Mouse (Mus musculus) liver, postnatal 0 days (tissue): ENCODE data around the gene 1190007I07Rik. TPM values are rescaled to one million over a fixed set of nuclear protein-coding genes. Genes with fewer than 3 reads are reported as not detected.

Experiments used
- ATAC-seq: fragments of 200-750 bp; cut with Nextera tagmentation; 2 replicates; pipeline ENCODE4 v1.8.0; 2017; ENCODE audit warnings: mild to moderate bottlenecking, moderate library complexity
- DNase-seq: peaks from one replicate; pipeline ENCODE4 v3.0.0-alpha.2; 2016
- H3K27ac ChIP-seq: fragments of 300-500 bp; sonication (generic); 2 replicates; pipeline ENCODE4 v1.5.1; 2014; ENCODE audit warnings: antibody characterized with exemption, moderate library complexity, mild to moderate bottlenecking, low read depth
- H3K27me3 ChIP-seq: fragments of 300-500 bp; sonication (generic); 2 replicates; pipeline ENCODE4 v1.6.1; 2014; ENCODE audit warnings: low read length, control low read depth, mixed read lengths; ENCODE audit not compliant: insufficient read depth
- H3K36me3 ChIP-seq: fragments of 300-500 bp; sonication (generic); replicated peaks from 2 replicates; pipeline ENCODE4 v1.6.1; 2014; ENCODE audit warnings: mild to moderate bottlenecking, control low read depth, low read length, moderate library complexity, mixed read lengths; ENCODE audit not compliant: insufficient read depth
- H3K4me1 ChIP-seq: fragments of 300-500 bp; sonication (generic); 2 replicates; pipeline ENCODE4 v1.6.1; 2014; ENCODE audit warnings: antibody characterized with exemption, mild to moderate bottlenecking, control low read depth; ENCODE audit not compliant: insufficient read depth
- H3K4me2 ChIP-seq: fragments of 300-500 bp; sonication (generic); 2 replicates; pipeline ENCODE4 v1.6.1; 2014; ENCODE audit warnings: low read depth, mild to moderate bottlenecking, low read length, moderate library complexity, mixed read lengths
- H3K4me3 ChIP-seq: fragments of 300-500 bp; sonication (generic); 2 replicates; pipeline ENCODE4 v1.5.1; 2014; ENCODE audit warnings: low read depth, low read length
- H3K9ac ChIP-seq: fragments of 300-500 bp; sonication (generic); replicated peaks from 2 replicates; pipeline ENCODE4 v1.6.1; 2014; ENCODE audit warnings: mild to moderate bottlenecking, moderate library complexity
- H3K9me3 ChIP-seq: fragments of 300-500 bp; sonication (generic); 2 replicates; pipeline ENCODE4 v1.6.1; 2016; ENCODE audit warnings: mild to moderate bottlenecking, control low read depth, low read length, mixed read lengths
- CTCF ChIP-seq: sonication (generic); IDR thresholded peaks from 2 replicates; pipeline ENCODE4 v1.5.1; 2016; ENCODE audit warnings: antibody characterized with exemption, low read depth
- EP300 ChIP-seq: IDR thresholded peaks from 2 replicates; pipeline ENCODE4 v1.6.1; 2016; ENCODE audit warnings: antibody characterized with exemption, low read depth, mild to moderate bottlenecking
- WGBS: fragments of 180-500 bp; shearing (Covaris S2); extraction: QIAGEN DNeasy Blood & Tissue Kit; methylation state at CpG from one replicate; pipeline ENCODE4 v1.1.7; 2014; ENCODE audit not compliant: insufficient replicate concordance; 5-methylcytosine and 5-hydroxymethylcytosine counted together
- polyA plus RNA-seq: library from polyadenylated mRNA; unstranded; fragments of >200 nt; fragmentation: Nextera tagmentation; extraction: Ambion mirVana; gene quantifications from 2 replicates; pipeline ENCODE4 v1.2.1, GENCODE M21; 2015

1190007I07Rik gene
- polyA plus RNA-seq, 1 experiment from 2014 or later = 31.4 TPM

- no peak overlapping the region for H3K4me3 ChIP-seq
- H3K27ac ChIP-seq = no peak overlapping the region
Observed at GRCm38 (mm10) chr10:82662267-82662990, 39.4 kb upstream of the 1190007I07Rik start.

GRCm38 (mm10) chr10:82661820-82662219, 38.8 kb upstream of the 1190007I07Rik start:
- no peak for DNase-seq
- no peak for ATAC-seq

More at GRCm38 (mm10) chr10:82662267-82662990, 39.4 kb upstream of the 1190007I07Rik start:
- H3K9ac ChIP-seq = no peak overlapping the region
- no peak overlapping the region for H3K4me2 ChIP-seq
- H3K27me3 ChIP-seq = no peaks in the 10 kb centered on the region
- no peak for TF ChIP-seq EP300
- no peak for ATAC-seq
- no peaks in the 10 kb centered on the region for H3K9me3 ChIP-seq
- 62% methylated on average over 14 of the region's 14 CpGs for WGBS
- no peaks in the 10 kb centered on the region for H3K36me3 ChIP-seq
- 0 out of 2 replicates have a peak, but pooled peaks cover 4% of the 10 kb centered on the region for H3K4me1 ChIP-seq
- no peak for DNase-seq

GRCm38 (mm10) chr10:82654581-82654980, 31.6 kb upstream of the 1190007I07Rik start:
- TF ChIP-seq CTCF = no peak
- no peak for TF ChIP-seq EP300
- no peak overlapping the region for H3K4me2 ChIP-seq
- H3K27ac ChIP-seq = no peak overlapping the region
- no peaks in the 10 kb centered on the region for H3K9me3 ChIP-seq
- H3K4me3 ChIP-seq = no peak overlapping the region
- 78% methylated on average over 3 of the region's 3 CpGs for WGBS
- no peaks in the 10 kb centered on the region for H3K4me1 ChIP-seq
- DNase-seq (no peak), ATAC-seq (no peak)
- H3K27me3 ChIP-seq = no peaks in the 10 kb centered on the region
- no peak overlapping the region for H3K9ac ChIP-seq
- peaks cover 12% of the 10 kb centered on the region; the same call in 1 of the 2 replicates for H3K36me3 ChIP-seq

More at GRCm38 (mm10) chr10:82661820-82662219, 38.8 kb upstream of the 1190007I07Rik start:
- no peaks in the 10 kb centered on the region for H3K36me3 ChIP-seq
- H3K9ac ChIP-seq = no peak overlapping the region
- H3K4me1 ChIP-seq = 0 out of 2 replicates have a peak, but pooled peaks cover 3% of the 10 kb centered on the region
- no peak overlapping the region for H3K4me3 ChIP-seq
- no peak overlapping the region for H3K27ac ChIP-seq
- WGBS = 75% methylated on average over 8 of the region's 8 CpGs
- no peak overlapping the region for H3K4me2 ChIP-seq
- TF ChIP-seq EP300 (no peak), CTCF (no peak)
- no peaks in the 10 kb centered on the region for H3K9me3 ChIP-seq
- H3K27me3 ChIP-seq = no peaks in the 10 kb centered on the region

GRCm38 (mm10) chr10:82652625-82653024, 29.6 kb upstream of the 1190007I07Rik start:
- ATAC-seq (no peak), DNase-seq (no peak)
- no peak overlapping the region for H3K4me2 ChIP-seq
- no peak overlapping the region for H3K4me3 ChIP-seq
- H3K4me1 ChIP-seq = no peaks in the 10 kb centered on the region
- no peaks in the 10 kb centered on the region for H3K27me3 ChIP-seq
- no peak overlapping the region for H3K9ac ChIP-seq
- no peaks in the 10 kb centered on the region for H3K9me3 ChIP-seq
- WGBS = 56% methylated on average over 5 of the region's 5 CpGs
- TF ChIP-seq EP300 (no peak), CTCF (no peak)
- H3K36me3 ChIP-seq = peaks cover 12% of the 10 kb centered on the region; the same call in 1 of the 2 replicates
- no peak overlapping the region for H3K27ac ChIP-seq

- no peaks in the 10 kb centered on the region for H3K4me1 ChIP-seq
- no peaks in the 10 kb centered on the region for H3K9me3 ChIP-seq
- no peak for DNase-seq
- peaks cover 25% of the 10 kb centered on the region for H3K36me3 ChIP-seq
- no peak for TF ChIP-seq CTCF
- no peak for TF ChIP-seq EP300
- 75% methylated on average over 5 of the region's 5 CpGs for WGBS
- ATAC-seq = no peak
- H3K4me2 ChIP-seq = no peak overlapping the region
- no peak overlapping the region for H3K27ac ChIP-seq
- no peaks in the 10 kb centered on the region for H3K27me3 ChIP-seq
- no peak overlapping the region for H3K4me3 ChIP-seq
- H3K9ac ChIP-seq = no peak overlapping the region
Observed at GRCm38 (mm10) chr10:82651221-82651620, 28.2 kb upstream of the 1190007I07Rik start.

- DNase-seq = no peak
- 0 out of 2 replicates have a peak overlapping the region, but pooled peaks have one; percentile 22 for H3K4me2 ChIP-seq
- no peak for TF ChIP-seq CTCF
- TF ChIP-seq EP300 = no peak
- no peaks in the 10 kb centered on the region for H3K27me3 ChIP-seq
- no peak overlapping the region for H3K4me3 ChIP-seq
- peaks cover 46% of the 10 kb centered on the region for H3K36me3 ChIP-seq
- no peaks in the 10 kb centered on the region for H3K9me3 ChIP-seq
- peak; percentile 43; the same call in 1 of the 2 replicates for ATAC-seq
- H3K27ac ChIP-seq = no peak overlapping the region
- WGBS = 65% methylated on average over 17 of the region's 17 CpGs
- H3K4me1 ChIP-seq = no peaks in the 10 kb centered on the region
- H3K9ac ChIP-seq = no peak overlapping the region
Observed at GRCm38 (mm10) chr10:82647205-82647811, 24.3 kb upstream of the 1190007I07Rik start.
